Mouse (Mus musculus) gastrocnemius, adult 18-20 months (tissue): ENCODE measurements around the gene Phf23. TPM values are rescaled to one million over a fixed set of nuclear protein-coding genes. Genes with fewer than 3 reads are reported as not detected.
"Not testable (repeated sequence)": the region's sequence is repeated elsewhere in the genome, so short reads cannot be mapped to it uniquely, and the experiment has no call there.

ENCODE experiments used
- DNase-seq: peaks from one replicate; pipeline ENCODE4 v3.0.0; 2021; ENCODE audit warnings: low spot score
- total RNA-seq, 2 experiments: library from RNA; stranded (reverse); gene quantifications; 2 replicates each; pipeline ENCODE4 v1.2.3; 2021

Phf23 gene
- total RNA-seq, 2 experiments from 2014 or later, result 18.0 to 19.2 TPM

- DNase-seq, result no peak
Observed at GRCm38 (mm10) chr11:69998567-69999491, 3.3 kb downstream of the Phf23 start.

DNA sequence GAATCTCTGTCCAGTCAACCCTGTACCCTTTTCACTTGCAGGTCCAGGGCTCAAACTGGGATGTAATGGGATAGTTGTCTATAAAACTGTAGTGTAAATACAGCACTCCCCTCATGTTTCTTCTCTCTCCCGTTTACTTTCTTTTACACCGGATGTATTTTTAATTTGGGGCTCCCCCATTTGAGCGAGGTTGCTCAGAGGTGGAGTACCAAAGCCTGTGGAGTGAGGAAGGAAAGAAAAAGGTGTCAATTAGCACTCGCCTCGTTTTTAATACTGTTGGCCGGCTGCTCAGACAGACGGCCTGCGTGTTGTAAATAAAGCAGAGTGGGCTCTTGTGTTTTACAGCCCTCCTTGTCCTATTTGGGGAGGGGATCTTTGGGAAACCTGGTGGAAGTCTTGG, 4.1 kb downstream of the Phf23 start:
- DNase-seq, result no peak

DNA sequence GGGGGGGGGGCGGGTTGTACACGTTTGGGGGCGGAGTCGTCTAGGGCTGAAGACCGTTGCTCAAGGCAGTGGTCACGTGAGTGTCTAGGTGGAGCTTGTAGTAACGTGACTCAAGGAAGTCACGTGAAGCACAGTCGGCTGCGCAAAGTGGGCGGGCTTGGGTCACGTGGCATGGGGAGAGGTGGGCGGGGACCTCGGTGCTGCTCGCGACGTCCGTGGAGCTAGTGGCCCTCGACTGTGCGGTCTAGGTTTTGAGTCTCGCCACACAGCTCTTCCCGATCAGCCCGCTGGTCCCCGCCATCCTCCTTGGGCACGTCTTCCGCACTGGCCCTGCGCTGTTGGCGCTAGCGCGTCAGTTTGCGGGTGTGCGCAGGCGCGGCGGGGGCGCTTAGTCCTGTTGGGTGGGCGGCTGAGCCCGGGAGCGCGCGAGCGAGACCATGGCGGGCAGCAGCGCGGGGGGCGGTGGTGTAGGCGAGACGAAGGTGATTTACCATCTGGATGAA, 4.9 kb downstream of the Phf23 start, which contains the start of gene Dvl2:
Gene Dvl2, plus strand, starts transcription at position 200 of the 503 bp plus-strand sequence.
- peak; percentile 92 for DNase-seq

GRCm38 (mm10) chr11:70001159-70001558, 5.6 kb downstream of the Phf23 start:
- DNase-seq, result no peak

DNA sequence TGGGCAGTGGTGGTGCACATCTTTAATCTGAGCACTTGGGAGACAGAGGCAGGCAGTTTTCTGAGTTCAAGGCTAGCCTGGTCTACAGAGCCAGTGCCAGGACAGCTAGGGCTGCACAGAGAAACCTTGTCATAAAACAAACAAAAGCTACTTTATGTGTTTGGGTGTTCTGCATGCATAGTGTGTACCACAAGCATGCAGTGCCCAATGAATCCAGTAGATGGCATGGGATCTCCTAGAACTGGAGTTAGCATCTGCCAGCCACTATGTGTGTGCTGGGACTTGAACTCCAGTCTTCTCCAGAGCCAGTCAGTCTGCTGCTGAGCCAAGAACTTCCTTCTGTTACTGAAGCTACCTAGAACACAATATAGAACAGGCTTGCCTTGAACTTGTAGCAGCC, 6.3 kb downstream of the Phf23 start:
- DNase-seq, result no peak

DNA sequence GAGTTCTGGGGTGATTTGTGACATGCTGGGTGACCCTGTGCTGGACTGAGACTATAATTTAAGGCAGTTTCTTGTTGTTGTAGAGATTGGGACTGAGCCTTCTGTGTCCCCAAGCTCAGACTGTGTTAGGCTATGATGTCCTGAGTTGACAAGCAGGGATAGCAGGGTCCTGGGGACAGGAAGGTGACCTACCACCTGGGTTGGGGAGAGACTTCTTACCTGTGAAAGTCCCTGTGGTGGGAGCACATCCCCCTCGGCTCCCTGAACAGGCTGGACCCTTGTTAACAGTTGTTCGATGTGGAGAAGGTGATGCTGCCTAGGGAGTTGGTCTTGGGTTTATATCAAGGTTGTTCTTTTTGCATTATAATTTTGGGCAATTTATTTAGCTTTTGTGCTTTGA, 6.9 kb downstream of the Phf23 start:
- DNase-seq, result no peak

DNA sequence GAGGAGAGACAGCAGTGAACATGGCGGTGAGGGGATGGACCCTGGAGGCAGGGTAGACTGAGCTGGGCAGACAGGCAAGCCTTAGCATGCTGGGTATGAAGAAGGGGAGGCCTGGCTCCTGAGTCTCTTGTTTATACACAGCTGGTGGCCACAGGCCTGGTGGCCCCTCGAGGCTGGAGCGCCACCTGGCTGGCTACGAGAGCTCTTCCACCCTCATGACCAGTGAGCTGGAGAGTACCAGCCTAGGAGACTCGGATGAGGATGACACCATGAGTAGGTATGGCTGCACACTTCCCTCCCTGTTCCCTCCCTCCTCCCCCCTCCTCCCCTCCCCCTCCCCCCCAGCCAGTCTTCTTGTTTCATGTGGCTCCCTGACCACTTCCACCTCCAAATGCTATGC, 9.9 kb downstream of the Phf23 start:
- DNase-seq, result no peak

DNA sequence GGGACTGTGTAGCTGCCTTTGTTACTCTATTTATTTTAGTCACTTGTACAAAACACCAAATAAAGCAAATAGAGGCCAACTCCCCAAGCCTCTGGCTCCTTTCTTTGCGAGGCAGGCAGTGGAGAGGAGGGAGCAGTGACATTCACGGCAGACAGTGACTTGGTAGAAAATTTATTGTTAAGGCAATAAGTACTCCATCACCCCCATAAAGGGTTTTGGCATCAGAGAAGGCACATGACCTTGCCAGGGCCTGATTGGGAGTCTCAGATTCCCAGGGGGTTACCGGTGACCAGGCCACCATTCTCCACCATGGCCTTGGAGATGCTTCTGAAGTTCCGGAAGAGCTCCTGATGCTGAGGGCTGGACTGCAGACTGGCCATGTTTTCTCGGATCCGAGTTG, 14.5 kb downstream of the Phf23 start:
- no peak for DNase-seq

DNA sequence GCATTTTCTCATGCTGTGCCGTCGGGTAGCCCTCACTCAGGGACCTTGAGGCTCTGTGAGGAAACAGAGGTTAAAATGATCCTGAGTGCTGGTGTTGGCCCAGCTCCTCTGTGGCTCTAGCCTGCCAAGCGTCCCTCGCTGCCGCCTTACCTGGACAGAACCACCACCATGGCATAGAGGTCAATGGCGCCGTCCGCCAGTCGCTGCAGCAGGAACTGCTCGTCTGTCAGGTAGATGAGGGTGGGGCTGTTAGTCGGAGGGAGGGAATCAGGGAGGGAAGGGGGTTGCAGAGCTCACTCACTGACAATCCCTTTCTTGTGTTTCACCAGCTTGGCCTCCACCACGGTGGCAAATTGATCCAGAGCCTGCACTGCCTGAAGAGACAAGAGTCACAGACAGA, 15.0 kb downstream of the Phf23 start:
- DNase-seq, result no peak

DNA sequence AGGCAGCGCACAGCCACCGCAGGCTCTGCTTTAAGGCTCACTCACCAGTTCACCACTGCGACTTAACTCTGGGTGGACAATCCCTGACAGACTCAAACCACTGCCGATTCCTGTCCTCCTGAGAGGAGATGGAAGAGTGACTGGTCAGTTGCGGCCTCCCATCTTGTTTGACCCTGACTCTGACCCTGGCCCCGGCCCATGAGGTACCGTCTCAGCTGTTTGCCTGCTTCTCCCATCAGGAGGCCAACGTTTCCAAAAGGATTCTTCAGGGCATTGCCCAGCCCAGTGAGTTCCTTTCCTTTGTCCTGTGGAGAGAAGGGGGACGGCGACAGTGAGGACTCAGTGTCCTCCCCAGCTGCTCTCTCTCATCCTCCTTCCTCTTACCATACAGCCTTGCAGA, 15.4 kb downstream of the Phf23 start:
- no peak for DNase-seq

- no peak for DNase-seq
Observed at GRCm38 (mm10) chr11:70012931-70013330, 17.4 kb downstream of the Phf23 start.

- no peak for DNase-seq
Observed at GRCm38 (mm10) chr11:70013408-70013807, 17.8 kb downstream of the Phf23 start.

DNA sequence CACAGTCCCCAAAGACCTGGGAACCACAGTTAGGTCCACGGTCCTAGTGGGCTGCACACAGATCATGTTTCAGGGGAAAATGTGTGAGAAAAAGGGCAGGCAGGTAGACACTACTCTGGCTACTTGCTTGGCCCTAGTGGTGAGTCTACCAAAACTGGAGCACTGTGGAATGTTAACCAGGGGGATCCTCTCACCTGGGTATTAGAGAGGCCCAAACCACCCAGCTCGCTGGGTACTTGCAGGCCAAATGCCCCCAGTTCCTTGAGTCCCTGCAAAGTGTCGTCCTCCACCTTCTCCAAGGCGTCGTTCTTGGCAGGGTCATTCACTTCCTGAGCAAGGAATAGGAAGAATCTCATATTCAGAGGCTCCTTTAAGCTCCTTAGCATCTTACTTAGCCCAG, 18.5 kb downstream of the Phf23 start:
- DNase-seq, result no peak

GRCm38 (mm10) chr11:70014880-70015558, 19.4 kb downstream of the Phf23 start, which contains the start of gene Acadvl:
Gene Acadvl, minus strand, starts transcription at chr11:70015411.
- DNase-seq, result peak; percentile 92

DNA sequence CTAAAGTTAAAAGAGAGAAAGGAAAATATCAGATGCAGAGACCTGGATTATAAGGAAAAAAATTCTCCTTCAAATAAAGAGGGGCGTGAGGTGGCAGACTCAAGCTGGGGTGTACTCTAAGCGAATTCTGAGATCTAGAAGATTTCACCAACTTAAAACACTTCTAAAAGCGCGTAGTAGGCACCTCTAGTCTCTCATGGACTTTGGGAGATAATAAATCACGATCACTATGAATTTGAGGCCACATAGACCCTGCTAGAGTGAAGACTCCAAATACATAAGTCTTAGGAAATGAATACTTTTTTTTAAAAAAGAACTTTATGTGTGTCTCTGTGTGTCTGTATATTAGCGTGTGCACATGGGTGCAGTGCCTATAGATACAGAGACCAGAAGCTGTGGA, 20.1 kb downstream of the Phf23 start:
- no peak for DNase-seq

- DNase-seq, result not testable (repeated sequence)
Observed at GRCm38 (mm10) chr11:70016177-70016576, 20.6 kb downstream of the Phf23 start.

DNA sequence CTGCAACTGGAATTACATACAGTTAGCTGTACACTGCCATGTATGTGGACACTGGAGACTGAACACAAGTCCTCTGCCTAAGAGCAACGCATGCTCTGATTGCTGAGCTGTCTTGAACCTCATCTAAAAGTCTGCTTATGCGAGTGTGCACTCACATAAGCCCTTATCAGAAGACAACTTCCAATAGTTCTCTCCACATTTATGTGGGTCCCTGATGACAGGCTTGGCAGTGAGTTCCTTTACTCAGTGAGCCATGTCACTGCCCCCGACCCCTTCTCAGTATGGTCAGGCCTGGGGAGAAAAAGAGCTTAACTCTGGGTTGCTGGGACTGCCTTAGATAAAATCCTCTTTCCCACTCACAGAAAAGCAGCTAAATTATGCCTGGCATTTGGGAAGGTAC, 21.1 kb downstream of the Phf23 start, which contains the start of gene Dlg4:
Gene Dlg4, plus strand, starts transcription at position 274 of the 400 bp plus-strand sequence.
- no peak for DNase-seq

DNA sequence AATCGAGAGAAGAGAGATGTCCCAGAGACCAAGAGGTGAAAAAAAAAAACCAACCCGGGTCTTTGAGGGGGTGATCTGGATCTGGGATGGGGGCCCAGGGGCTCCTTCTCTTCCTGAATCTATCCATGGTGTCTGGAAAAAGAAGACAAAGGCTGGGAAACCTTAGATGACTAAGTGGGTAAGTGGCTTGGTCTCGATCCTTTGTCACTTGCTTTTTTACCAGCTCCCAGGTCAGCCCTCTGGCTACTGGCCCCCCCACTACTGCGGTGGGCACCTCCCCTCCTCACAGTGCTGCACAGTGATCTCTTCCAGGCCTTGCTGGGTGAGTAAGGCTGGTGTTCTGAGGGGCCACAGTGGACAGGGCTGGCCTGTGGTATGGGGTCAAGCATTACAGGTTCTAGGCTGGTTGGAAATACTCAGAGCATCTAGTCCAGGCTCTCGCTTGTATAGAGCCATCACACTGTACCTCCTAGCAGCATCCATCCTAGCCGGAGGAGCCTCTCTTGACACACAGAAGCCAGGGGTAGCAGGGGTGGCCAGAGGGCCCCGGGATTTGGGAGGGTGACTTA, 21.7 kb downstream of the Phf23 start:
- no peak for DNase-seq

DNA sequence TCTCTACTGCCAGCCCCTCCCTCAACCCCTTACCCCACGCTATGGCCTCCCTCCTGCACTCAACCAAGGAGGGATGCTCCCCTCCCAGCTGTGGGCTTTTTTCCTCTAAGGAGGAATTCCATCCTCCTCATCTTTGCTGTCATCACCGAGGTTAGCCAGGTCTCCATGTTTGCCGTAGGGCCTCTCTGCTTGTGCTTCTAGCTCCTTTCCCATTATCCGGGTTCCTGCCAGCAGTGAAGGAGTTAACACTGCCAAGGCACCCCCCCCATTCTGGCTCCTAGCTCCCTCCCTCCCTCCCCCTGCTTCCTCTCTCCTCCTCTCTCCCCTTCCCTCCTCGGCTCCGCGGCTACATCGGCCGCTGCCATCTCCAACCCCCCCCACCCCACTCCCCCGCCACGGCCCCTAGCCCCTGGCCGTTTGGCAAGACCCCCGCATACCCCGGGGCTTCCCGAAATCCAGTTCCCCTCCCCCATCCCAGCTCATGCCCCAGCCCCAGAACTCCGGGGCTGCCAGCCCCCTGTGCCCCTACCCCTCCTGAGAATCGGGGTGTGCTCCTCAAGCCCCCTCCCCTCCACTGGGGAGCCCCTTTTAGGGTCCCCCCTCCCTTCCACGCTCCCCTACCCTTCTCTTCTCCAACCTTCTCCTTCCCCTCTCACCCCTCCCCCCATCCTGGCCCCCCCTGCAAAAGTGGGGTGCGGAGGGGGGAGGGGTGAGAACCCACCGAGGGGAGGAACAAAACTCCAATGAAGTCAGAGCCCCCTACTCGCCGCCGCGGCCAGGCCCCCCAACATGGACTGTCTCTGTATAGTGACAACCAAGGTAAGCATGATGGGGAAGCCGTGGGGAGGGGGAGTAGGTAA, 22.8 kb downstream of the Phf23 start:
- DNase-seq, result no peak

- DNase-seq, result no peak
Observed at GRCm38 (mm10) chr11:70019495-70020021, 24.0 kb downstream of the Phf23 start.
